Mouse (Mus musculus) kidney, embryonic 14.5 days (tissue): ENCODE measurements around the gene Pnmal1. TPM values are rescaled to one million over a fixed set of nuclear protein-coding genes. Genes with fewer than 3 reads are reported as not detected.

Experiments
- ATAC-seq: fragments of 200-750 bp; cut with Nextera tagmentation; 2 replicates; pipeline ENCODE4 v1.8.0; 2017; ENCODE audit warnings: moderate number of reproducible peaks, mild to moderate bottlenecking, moderate TSS enrichment, moderate library complexity; ENCODE audit not compliant: low FRiP score, low TSS enrichment
- H3K27ac ChIP-seq: fragments of 300-500 bp; sonication (generic); 2 replicates; pipeline ENCODE4 v1.5.1; 2014; ENCODE audit warnings: low read depth, mild to moderate bottlenecking, low read length, moderate library complexity, mixed read lengths
- H3K27me3 ChIP-seq: fragments of 300-500 bp; sonication (generic); 2 replicates; pipeline ENCODE4 v1.6.1; 2014; ENCODE audit warnings: mild to moderate bottlenecking, low read length; ENCODE audit not compliant: control insufficient read depth, insufficient read depth
- H3K36me3 ChIP-seq: fragments of 300-500 bp; sonication (generic); 2 replicates; pipeline ENCODE4 v1.6.1; 2014; ENCODE audit warnings: low read length, mixed read lengths; ENCODE audit not compliant: control insufficient read depth, insufficient read depth
- H3K4me1 ChIP-seq: fragments of 300-500 bp; sonication (generic); 2 replicates; pipeline ENCODE4 v1.6.1; 2014; ENCODE audit warnings: low read length, mixed read lengths; ENCODE audit not compliant: control insufficient read depth, insufficient read depth
- H3K4me2 ChIP-seq: fragments of 300-500 bp; sonication (generic); replicated peaks from 2 replicates; pipeline ENCODE4 v1.6.1; 2014; ENCODE audit warnings: low read depth, mild to moderate bottlenecking, low read length
- H3K4me3 ChIP-seq: fragments of 300-500 bp; sonication (generic); 2 replicates; pipeline ENCODE4 v1.5.1; 2014; ENCODE audit warnings: mild to moderate bottlenecking, low read length
- H3K9ac ChIP-seq: fragments of 300-500 bp; sonication (generic); 2 replicates; pipeline ENCODE4 v1.6.1; 2014; ENCODE audit warnings: low read depth, mild to moderate bottlenecking, low read length, moderate library complexity
- H3K9me3 ChIP-seq: fragments of 300-500 bp; sonication (generic); 2 replicates; pipeline ENCODE4 v1.6.1; 2016; ENCODE audit warnings: low read length; ENCODE audit not compliant: control insufficient read depth
- WGBS: fragments of 180-500 bp; shearing (Covaris S2); extraction: QIAGEN DNeasy Blood & Tissue Kit; methylation state at CpG from one replicate; pipeline ENCODE4 v1.1.7; 2014; 5-methylcytosine and 5-hydroxymethylcytosine counted together
- polyA plus RNA-seq: library from polyadenylated mRNA; unstranded; fragments of >200 nt; fragmentation: Nextera tagmentation; extraction: Ambion mirVana; gene quantifications from 2 replicates; pipeline ENCODE4 v1.2.1, GENCODE M21; 2014

Gene Pnmal1
- polyA plus RNA-seq, 1 experiment from 2014 or later: 0.74 TPM

DNA sequence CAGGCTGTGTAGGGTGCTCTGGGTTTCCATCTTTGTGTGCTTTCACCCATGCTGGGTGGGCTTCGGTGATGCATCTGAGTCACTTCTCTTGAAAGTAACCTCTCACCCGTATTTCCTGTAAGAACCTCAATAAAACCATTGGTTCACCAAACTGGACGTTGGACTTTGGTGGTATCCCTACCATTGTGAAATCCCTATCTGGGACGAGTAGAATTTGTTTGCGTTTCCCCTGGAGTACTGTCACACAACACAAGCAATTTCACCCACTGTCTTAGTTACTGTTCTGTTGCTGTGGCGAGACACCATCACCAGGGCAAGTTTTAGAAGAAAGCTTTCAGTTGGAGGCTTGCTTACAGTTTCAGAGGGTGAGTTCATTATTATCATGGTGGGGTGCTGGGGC is 8.9 kb downstream of the Pnmal1 start:
- no peak overlapping the region for H3K4me3 ChIP-seq
- no peak overlapping the region for H3K4me2 ChIP-seq
- no peaks in the 10 kb centered on the region for H3K27me3 ChIP-seq
- ATAC-seq: no peak
- no peaks in the 10 kb centered on the region for H3K4me1 ChIP-seq
- 85% methylated on average over 6 of the region's 6 CpGs for WGBS
- no peaks in the 10 kb centered on the region for H3K9me3 ChIP-seq
- H3K9ac ChIP-seq: no peak overlapping the region
- H3K36me3 ChIP-seq: no peaks in the 10 kb centered on the region
- H3K27ac ChIP-seq: no peak overlapping the region

DNA sequence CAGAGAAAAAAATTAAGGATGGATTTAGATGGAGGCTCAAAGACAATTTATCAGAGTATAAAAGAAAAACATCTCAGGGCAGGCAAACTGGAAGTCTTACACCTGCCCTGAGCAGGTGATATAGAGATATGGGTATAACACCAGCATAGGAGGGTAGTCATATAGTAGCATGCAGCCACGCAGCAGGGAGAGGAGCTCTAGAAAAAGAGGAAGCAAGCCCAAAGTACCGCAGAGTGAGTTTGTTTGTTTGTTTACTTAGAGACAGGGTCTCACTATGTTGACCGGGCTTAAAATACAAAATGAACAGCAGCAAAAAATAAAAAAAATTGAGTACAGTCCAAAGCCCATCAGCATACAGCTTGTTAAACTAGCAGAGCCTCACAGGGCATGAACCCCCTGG is 11.7 kb downstream of the Pnmal1 start:
- Histone ChIP-seq H3K27ac (no peak overlapping the region), H3K9ac (no peak overlapping the region), H3K4me2 (no peak overlapping the region), H3K36me3 (no peaks in the 10 kb centered on the region), H3K4me3 (no peak overlapping the region), H3K27me3 (no peaks in the 10 kb centered on the region), H3K9me3 (no peaks in the 10 kb centered on the region), H3K4me1 (no peaks in the 10 kb centered on the region)
- WGBS: 79% methylated on average over 3 of the region's 3 CpGs
- no peak for ATAC-seq

DNA sequence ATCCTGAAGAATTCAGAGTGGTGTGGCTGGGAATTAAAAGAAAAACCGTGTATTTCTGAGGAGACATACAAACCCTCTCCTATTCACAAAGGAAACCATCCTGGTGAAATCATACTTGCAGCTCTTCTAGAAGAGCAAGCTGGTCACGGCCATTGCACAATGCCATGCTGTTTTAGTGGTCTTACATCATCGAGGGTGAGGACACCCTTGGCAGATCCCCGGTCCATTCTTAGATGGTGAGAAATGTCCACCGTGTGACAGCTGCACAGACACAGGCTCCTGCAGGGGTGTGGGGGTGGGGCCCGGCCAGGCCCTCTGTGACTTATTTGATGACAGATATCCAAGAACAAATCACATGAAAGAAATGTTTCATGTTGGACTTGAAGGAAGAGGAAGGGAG is 14.5 kb downstream of the Pnmal1 start:
- no peak for ATAC-seq
- no peak overlapping the region for H3K27ac ChIP-seq
- H3K4me1 ChIP-seq: no peaks in the 10 kb centered on the region
- H3K9me3 ChIP-seq: no peaks in the 10 kb centered on the region
- H3K4me2 ChIP-seq: no peak overlapping the region
- 63% methylated on average over 6 of the region's 6 CpGs for WGBS
- H3K9ac ChIP-seq: no peak overlapping the region
- no peak overlapping the region for H3K4me3 ChIP-seq
- H3K27me3 ChIP-seq: no peaks in the 10 kb centered on the region
- H3K36me3 ChIP-seq: no peaks in the 10 kb centered on the region

DNA sequence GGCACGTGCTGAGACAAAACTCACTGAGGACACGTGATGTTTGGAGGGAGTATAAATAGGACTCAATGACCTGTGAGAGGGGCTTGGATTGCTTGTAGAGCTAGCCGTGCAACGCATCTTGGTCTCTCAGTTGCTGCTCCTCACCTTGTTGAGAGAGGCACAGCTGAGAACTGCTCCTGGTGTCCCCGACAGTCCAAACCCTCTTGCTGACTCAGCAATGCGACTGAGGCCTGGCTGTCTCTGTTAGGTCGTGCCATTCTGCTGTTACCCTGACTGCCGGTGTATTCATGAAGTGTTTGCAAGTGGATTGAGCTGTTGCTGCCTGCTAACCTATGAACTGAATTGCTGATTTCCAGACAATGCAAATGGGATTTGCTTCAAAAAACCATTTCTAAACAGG is 16.8 kb downstream of the Pnmal1 start:
- no peak overlapping the region for H3K4me3 ChIP-seq
- H3K9ac ChIP-seq: no peak overlapping the region
- H3K9me3 ChIP-seq: no peaks in the 10 kb centered on the region
- H3K36me3 ChIP-seq: no peaks in the 10 kb centered on the region
- no peaks in the 10 kb centered on the region for H3K27me3 ChIP-seq
- no peak for ATAC-seq
- 0 out of 2 replicates have a peak, but pooled peaks cover 7% of the 10 kb centered on the region for H3K4me1 ChIP-seq
- no peak overlapping the region for H3K27ac ChIP-seq
- H3K4me2 ChIP-seq: no peak overlapping the region
- WGBS: 60% methylated on average over 8 of the region's 8 CpGs

DNA sequence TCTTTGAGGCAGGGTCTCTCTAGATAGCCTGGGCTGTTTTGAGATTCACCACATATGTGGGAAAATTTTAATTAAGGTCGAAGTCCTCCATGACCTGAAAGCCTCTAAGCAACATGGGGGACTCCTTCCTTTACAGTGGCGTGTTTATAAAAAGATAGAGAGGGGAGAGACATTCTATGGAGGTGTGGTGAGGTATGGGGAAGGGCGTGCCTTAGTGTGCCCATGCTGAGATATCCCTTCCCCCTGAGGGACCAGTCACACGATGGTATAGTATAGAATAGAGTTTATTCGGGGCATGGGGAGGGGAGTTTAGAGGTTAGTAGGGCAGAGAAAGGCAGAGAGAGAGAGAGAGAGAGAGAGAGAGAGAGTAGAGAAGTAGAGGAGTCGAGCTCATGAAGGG is 18.7 kb downstream of the Pnmal1 start:
- Histone ChIP-seq H3K4me3 (no peak overlapping the region), H3K36me3 (no peaks in the 10 kb centered on the region), H3K4me2 (no peak overlapping the region), H3K9me3 (no peaks in the 10 kb centered on the region), H3K27me3 (no peaks in the 10 kb centered on the region), H3K9ac (no peak overlapping the region), H3K27ac (no peak overlapping the region), H3K4me1 (peaks cover 13% of the 10 kb centered on the region; the same call in 1 of the 2 replicates)
- no peak for ATAC-seq
- 75% methylated on average over 6 of the region's 6 CpGs for WGBS

DNA sequence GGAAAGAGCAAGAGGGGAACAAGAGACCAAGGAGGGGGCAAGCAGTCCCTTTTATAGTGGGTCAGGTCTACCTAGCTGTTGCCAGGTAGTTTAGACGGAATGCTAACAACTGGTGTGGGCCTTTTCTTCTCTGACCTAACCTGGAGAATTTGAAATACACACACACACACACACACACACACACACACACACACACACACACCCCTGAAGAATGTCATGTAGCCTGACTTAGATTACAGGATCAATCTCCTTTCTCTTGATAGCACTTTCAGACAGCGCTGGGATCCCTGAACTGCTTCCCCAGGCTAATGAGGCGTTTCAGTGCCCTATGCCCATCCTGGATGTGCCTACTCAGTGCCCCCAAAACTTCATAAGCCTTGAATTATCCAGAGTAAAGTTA is 19.1 kb downstream of the Pnmal1 start:
- Histone ChIP-seq H3K27me3 (no peaks in the 10 kb centered on the region), H3K9me3 (no peaks in the 10 kb centered on the region), H3K4me3 (no peak overlapping the region), H3K4me1 (peaks cover 13% of the 10 kb centered on the region; the same call in 1 of the 2 replicates), H3K36me3 (no peaks in the 10 kb centered on the region), H3K27ac (no peak overlapping the region), H3K4me2 (no peak overlapping the region), H3K9ac (no peak overlapping the region)
- ATAC-seq: no peak
- 86% methylated on average over 3 of the region's 3 CpGs for WGBS

DNA sequence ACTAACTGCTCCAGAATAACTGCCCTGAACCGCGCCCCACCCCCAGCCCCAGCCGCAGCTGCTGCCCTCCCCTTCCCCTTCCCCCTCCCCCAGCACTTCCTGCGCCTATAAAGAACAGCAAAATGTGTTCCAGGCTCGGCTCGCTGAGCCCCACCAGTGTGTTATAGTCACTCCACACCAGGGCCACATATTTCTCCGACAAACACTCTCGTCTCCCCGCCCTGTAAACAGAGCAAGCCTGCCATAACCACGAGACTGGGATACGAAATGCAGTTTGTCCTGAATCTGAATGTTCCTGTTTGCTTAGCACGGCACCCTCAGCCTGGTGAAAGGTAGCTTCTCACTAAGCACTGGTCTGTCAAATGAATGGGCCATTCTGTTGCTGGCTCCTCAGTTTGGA is 20.9 kb downstream of the Pnmal1 start:
- 2% methylated on average over 12 of the region's 12 CpGs for WGBS
- peak overlapping the region; percentile 22; the same call in 1 of the 2 replicates for H3K4me3 ChIP-seq

DNA sequence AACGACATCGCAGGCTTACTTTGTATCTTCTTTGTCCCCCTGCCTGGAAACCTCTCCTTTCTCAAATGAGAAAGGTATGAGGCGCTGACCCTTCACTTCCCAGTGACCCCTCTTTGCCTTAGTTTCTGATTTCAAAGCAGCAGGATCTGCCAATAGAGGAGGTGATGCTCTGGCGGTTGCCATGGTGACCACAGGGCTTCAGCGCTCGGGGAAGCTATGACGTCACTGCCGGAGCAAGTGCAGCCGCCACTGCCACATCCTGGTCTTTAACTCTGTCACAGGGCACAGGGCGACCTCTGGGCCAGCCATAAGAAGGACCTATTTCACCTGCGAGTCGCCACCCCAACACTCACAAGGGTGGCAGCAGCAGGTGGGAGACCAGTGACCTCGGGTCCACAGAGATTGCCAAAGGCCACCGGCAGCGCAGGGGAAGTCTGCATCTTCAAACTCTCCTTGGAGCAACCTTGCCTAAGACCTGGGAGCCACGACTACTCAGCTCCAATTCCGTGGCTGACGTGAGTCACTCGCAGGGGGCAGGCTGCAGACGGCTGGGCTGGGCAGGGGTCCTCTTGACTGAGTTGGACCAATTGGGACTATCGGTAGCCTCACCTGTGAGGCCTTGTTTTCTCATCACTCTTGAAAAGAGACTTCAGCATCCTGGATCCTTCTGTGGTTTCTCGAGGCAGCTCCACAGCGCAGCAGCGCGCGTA is 23.5 kb downstream of the Pnmal1 start, which contains the start of gene Gm42372:
Gene Gm42372, plus strand, starts transcription at position 228 of the 710 bp plus-strand sequence.
- peak within 1 kb of the TSS; percentile 38 for H3K4me2 ChIP-seq
- H3K27ac ChIP-seq: no peak within 1 kb of the TSS
- ATAC-seq: peak; percentile 69; the same call in 1 of the 2 replicates
- 22% methylated on average over 26 of the region's 26 CpGs for WGBS
- peak within 1 kb of the TSS; percentile 12; the same call in 1 of the 2 replicates for H3K9ac ChIP-seq
- H3K4me1 ChIP-seq: peaks cover 17% of the 10 kb centered on the region; the same call in 1 of the 2 replicates
- no peaks in the 10 kb centered on the region for H3K27me3 ChIP-seq
- no peaks in the 10 kb centered on the region for H3K36me3 ChIP-seq
- peak within 1 kb of the TSS; percentile 12; the same call in 1 of the 2 replicates for H3K4me3 ChIP-seq
- no peaks in the 10 kb centered on the region for H3K9me3 ChIP-seq

More for the DNA sequence above, 20.9 kb downstream of the Pnmal1 start:
- peak overlapping the region; percentile 18; the same call in 1 of the 2 replicates for H3K9ac ChIP-seq
- peak overlapping the region; percentile 47; the same call in 1 of the 2 replicates for H3K27ac ChIP-seq
- no peaks in the 10 kb centered on the region for H3K9me3 ChIP-seq
- no peaks in the 10 kb centered on the region for H3K27me3 ChIP-seq
- H3K4me2 ChIP-seq: peak overlapping the region; percentile 48
- H3K4me1 ChIP-seq: peaks cover 13% of the 10 kb centered on the region; the same call in 1 of the 2 replicates
- ATAC-seq: peak; percentile 77
- no peaks in the 10 kb centered on the region for H3K36me3 ChIP-seq

DNA sequence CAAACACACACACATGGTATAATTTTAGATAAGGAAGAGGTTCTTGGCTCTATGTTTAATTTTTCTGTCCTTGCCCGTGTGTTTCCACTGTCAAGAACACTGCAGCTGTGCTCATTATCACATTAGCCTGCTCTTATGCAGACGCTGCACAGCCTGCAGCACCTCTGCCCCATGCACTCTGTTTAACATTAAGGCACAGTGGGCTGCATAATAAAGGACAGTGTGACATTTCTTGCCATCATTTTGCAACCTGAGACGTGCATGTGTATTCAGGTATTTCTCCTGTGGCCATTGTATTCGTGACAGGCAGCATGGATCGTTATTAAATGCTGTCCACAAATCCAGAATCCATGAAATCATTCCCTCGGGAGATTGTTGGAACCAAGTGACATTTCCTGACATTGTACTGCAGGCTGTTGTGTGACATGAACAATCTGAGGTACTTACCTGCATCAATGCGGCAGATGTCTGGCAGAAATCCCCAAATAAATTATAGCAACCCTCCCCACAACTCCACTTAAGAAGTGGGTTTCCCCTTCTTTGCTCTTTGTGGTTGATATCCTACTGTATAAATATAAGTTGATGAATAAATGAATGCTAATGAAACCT is 28.2 kb downstream of the Pnmal1 start:
- Histone ChIP-seq H3K27ac (peak overlapping the region; percentile 30; the same call in 1 of the 2 replicates), H3K4me2 (no peak overlapping the region), H3K36me3 (no peaks in the 10 kb centered on the region), H3K9me3 (no peaks in the 10 kb centered on the region), H3K9ac (no peak overlapping the region), H3K4me3 (no peak overlapping the region), H3K27me3 (no peaks in the 10 kb centered on the region), H3K4me1 (peaks cover 24% of the 10 kb centered on the region; the same call in 1 of the 2 replicates)
- ATAC-seq: no peak
- 44% methylated on average over 7 of the region's 7 CpGs for WGBS
